Mouse (Mus musculus): ENCODE data around the gene Rabgap1l.

DNA sequence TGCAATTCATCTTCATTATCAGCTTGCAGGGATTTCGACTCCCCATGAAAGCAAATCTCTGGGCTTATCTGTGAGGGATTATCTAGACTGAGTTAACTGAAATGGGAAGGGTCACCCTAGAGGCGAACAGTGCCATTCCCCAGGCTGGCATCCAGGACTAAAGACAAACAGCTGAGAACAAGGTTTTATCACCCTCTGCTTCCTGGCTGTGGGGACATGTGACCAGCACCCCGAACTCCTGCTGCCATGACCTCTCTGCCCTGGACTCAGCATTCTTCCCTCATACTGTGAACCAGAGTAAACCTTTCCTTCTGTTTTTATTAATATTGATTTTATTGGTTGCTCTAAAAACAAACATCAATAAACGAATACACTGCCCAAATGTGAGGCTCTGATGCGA is 47.6 kb upstream of the Rabgap1l start:
- TF ChIP-seq CTCF (IDR thresholded peaks at IDR 0.05; ENCODE audit: borderline replicate concordance, control insufficient read depth, extremely low read depth, insufficient read depth, low read length, poor library complexity) (no peak), POLR2A (IDR thresholded peaks at IDR 0.05; ENCODE audit: control insufficient read depth, extremely low read depth, insufficient read depth, low read length, poor library complexity) (no peak)

All from thymus, adult 2 months (tissue).